Mouse (Mus musculus) bone marrow macrophage, adult 2 months (primary cell): ENCODE measurements around the gene Slc17a6. TPM values are rescaled to one million over a fixed set of nuclear protein-coding genes. Genes with fewer than 3 reads are reported as not detected.

Experiments used
- H3K27ac ChIP-seq: 2 replicates; pipeline ENCODE4 v1.5.1; 2012; ENCODE audit warnings: low read depth, low read length; ENCODE audit not compliant: insufficient read depth
- H3K4me1 ChIP-seq: 2 replicates; pipeline ENCODE4 v1.6.1; 2012; ENCODE audit warnings: low read length; ENCODE audit not compliant: control insufficient read depth, insufficient read depth
- H3K4me3 ChIP-seq: 2 replicates; pipeline ENCODE4 v1.5.1; 2012; ENCODE audit warnings: mild to moderate bottlenecking, low read length, moderate library complexity; ENCODE audit not compliant: insufficient read depth
- CTCF ChIP-seq: IDR thresholded peaks from 2 replicates; pipeline ENCODE4 v1.5.1; 2012; ENCODE audit warnings: low read depth, mild to moderate bottlenecking, low read length, moderate library complexity
- POLR2A ChIP-seq: IDR thresholded peaks from 2 replicates; pipeline ENCODE4 v1.6.1; 2012; ENCODE audit warnings: mild to moderate bottlenecking, low read depth, low read length, borderline replicate concordance
- polyA plus RNA-seq: library from polyadenylated mRNA; stranded (reverse); fragments of >200 nt; gene quantifications from 2 replicates; pipeline ENCODE4 v1.2.4, GENCODE M21; 2012; ENCODE audit not compliant: missing spikeins, insufficient read depth, insufficient read length

Slc17a6 gene
- polyA plus RNA-seq, 1 experiment: not detected

GRCm38 (mm10) chr7:51625591-51626255, 3.9 kb downstream of the Slc17a6 start:
- Histone ChIP-seq H3K27ac (no peak overlapping the region), H3K4me1 (no peaks in the 10 kb centered on the region), H3K4me3 (no peak overlapping the region)
- TF ChIP-seq CTCF (no peak), POLR2A (no peak)

GRCm38 (mm10) chr7:51626451-51627000, 4.7 kb downstream of the Slc17a6 start:
- Histone ChIP-seq H3K4me3 (no peak overlapping the region), H3K4me1 (no peaks in the 10 kb centered on the region), H3K27ac (no peak overlapping the region)
- TF ChIP-seq CTCF (no peak), POLR2A (no peak)

GRCm38 (mm10) chr7:51627001-51627631, 5.3 kb downstream of the Slc17a6 start:
- Histone ChIP-seq H3K27ac (no peak overlapping the region), H3K4me1 (no peaks in the 10 kb centered on the region), H3K4me3 (no peak overlapping the region)
- TF ChIP-seq POLR2A: no peak
- no peak for TF ChIP-seq CTCF

GRCm38 (mm10) chr7:51627666-51628065, 5.9 kb downstream of the Slc17a6 start:
- Histone ChIP-seq H3K4me1 (no peaks in the 10 kb centered on the region), H3K27ac (no peak overlapping the region), H3K4me3 (no peak overlapping the region)
- TF ChIP-seq POLR2A: no peak
- TF ChIP-seq CTCF: no peak

- no peak overlapping the region for H3K27ac ChIP-seq
- H3K4me3 ChIP-seq: no peak overlapping the region
- no peaks in the 10 kb centered on the region for H3K4me1 ChIP-seq
- no peak for TF ChIP-seq CTCF
- no peak for TF ChIP-seq POLR2A
Observed at GRCm38 (mm10) chr7:51628349-51628748, 6.5 kb downstream of the Slc17a6 start.

GRCm38 (mm10) chr7:51629206-51629605, 7.4 kb downstream of the Slc17a6 start:
- Histone ChIP-seq H3K4me1 (no peaks in the 10 kb centered on the region), H3K4me3 (no peak overlapping the region), H3K27ac (no peak overlapping the region)
- no peak for TF ChIP-seq CTCF
- TF ChIP-seq POLR2A: no peak

- no peak for TF ChIP-seq POLR2A
- TF ChIP-seq CTCF: no peak
- no peak overlapping the region for H3K27ac ChIP-seq
- H3K4me1 ChIP-seq: no peaks in the 10 kb centered on the region
- H3K4me3 ChIP-seq: no peak overlapping the region
Observed at GRCm38 (mm10) chr7:51631171-51631570, 9.4 kb downstream of the Slc17a6 start.

- H3K4me3 ChIP-seq: no peak overlapping the region
- H3K4me1 ChIP-seq: no peaks in the 10 kb centered on the region
- no peak for TF ChIP-seq POLR2A
- TF ChIP-seq CTCF: no peak
- no peak overlapping the region for H3K27ac ChIP-seq
Observed at GRCm38 (mm10) chr7:51632543-51633229, 10.9 kb downstream of the Slc17a6 start.

GRCm38 (mm10) chr7:51633230-51633844, 11.5 kb downstream of the Slc17a6 start:
- H3K4me3 ChIP-seq: no peak overlapping the region
- no peak overlapping the region for H3K27ac ChIP-seq
- TF ChIP-seq CTCF (no peak), POLR2A (no peak)
- H3K4me1 ChIP-seq: no peaks in the 10 kb centered on the region
